Mouse (Mus musculus): ENCODE data around the gene Acvr1. TPM values are rescaled to one million over a fixed set of nuclear protein-coding genes. Genes with fewer than 3 reads are reported as not detected.

Acvr1 gene
- polyA plus RNA-seq, 1 experiment from 2014 or later = 2.9 TPM

GRCm38 (mm10) chr2:58586311-58586710 lies 19.4 kb upstream of the Acvr1 start:
- H3K27ac ChIP-seq (replicated peaks) = no peak overlapping the region
- H3K9me3 ChIP-seq (replicated peaks) = no peaks in the 10 kb centered on the region
- H3K36me3 ChIP-seq = no peaks in the 10 kb centered on the region
- peaks cover 16% of the 10 kb centered on the region for H3K4me1 ChIP-seq
- H3K27me3 ChIP-seq (ENCODE audit: low read depth, poor library complexity, severe bottlenecking) = no peaks in the 10 kb centered on the region
- H3K4me3 ChIP-seq = no peak overlapping the region
- WGBS = 84% methylated on average over 10 of the region's 10 CpGs
- no peak for DNase-seq (ENCODE audit: low spot score)

DNA sequence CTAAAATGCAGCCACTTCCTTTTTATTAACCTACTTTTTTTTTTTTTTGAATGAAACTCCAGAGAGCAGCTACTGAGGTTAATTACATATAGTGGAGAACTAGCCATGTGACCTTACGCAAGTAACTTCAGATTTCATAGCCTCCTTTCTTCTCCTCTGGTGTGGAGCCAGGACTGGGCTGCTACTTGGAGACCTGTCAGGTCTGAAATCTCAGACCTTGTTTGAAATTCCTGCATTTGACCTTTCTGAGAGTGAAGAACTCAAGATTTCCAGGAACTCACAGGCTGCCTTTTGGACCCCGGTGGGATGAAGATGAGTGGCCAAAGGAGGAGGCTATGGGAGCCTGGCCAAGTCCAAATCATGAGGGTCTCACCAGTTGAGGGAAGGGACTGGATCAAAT lies 7.2 kb upstream of the Acvr1 start:
- H3K27ac ChIP-seq (replicated peaks) = no peak overlapping the region
- no peaks in the 10 kb centered on the region for H3K36me3 ChIP-seq
- no peaks in the 10 kb centered on the region for H3K27me3 ChIP-seq (ENCODE audit: low read depth, poor library complexity, severe bottlenecking)
- H3K9me3 ChIP-seq (replicated peaks) = no peaks in the 10 kb centered on the region
- DNase-seq (ENCODE audit: low spot score) = no peak
- H3K4me1 ChIP-seq = peaks cover 1% of the 10 kb centered on the region
- 92% methylated on average over 2 of the region's 2 CpGs for WGBS
- no peak overlapping the region for H3K4me3 ChIP-seq

DNA sequence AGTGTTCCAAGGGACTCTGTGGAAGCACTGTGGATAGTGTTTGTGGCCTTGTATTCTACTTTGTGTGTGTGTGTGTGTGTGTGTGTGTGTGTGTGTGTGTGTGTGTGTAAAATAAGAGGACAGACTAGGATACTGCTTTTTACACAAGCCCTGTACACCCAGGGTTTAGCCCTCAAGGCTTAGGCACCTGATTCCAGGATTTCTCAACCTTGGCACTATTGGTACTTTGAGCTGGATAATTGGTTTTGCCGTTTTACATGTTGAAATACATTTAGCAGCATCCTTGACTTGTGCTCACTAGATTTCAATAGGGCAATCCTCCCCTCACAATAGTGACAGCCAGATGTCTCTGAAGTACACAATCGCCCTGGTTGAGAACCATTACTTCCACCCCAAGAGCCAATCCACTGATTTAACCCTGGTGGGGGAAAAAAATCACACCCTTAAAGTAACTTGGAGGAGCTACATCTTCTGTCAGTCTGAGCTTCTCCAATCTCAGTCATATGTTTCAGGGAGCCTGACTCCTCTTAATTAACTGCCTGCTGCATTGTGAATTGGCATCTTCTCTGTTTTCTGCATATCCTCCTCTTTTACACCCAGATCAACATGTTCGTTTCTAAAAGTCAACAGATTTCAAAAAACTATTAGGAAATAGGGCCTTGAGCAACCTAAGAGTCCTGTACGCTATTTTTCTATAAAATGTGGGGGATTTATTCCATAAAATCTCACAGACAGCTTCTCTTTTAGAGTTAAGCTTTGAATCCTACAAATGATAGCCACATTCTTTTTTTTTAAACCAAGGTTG lies 2.1 kb upstream of the Acvr1 start:
- H3K36me3 ChIP-seq = no peaks in the 10 kb centered on the region
- DNase-seq (ENCODE audit: low spot score) = no peak
- H3K27me3 ChIP-seq (ENCODE audit: low read depth, poor library complexity, severe bottlenecking) = no peaks in the 10 kb centered on the region
- peak overlapping the region; percentile 92 for H3K4me3 ChIP-seq
- H3K4me1 ChIP-seq = peaks cover 43% of the 10 kb centered on the region
- H3K9me3 ChIP-seq (replicated peaks) = no peaks in the 10 kb centered on the region
- H3K27ac ChIP-seq (replicated peaks) = no peak overlapping the region
- WGBS = 71% methylated on average over 4 of the region's 4 CpGs

DNA sequence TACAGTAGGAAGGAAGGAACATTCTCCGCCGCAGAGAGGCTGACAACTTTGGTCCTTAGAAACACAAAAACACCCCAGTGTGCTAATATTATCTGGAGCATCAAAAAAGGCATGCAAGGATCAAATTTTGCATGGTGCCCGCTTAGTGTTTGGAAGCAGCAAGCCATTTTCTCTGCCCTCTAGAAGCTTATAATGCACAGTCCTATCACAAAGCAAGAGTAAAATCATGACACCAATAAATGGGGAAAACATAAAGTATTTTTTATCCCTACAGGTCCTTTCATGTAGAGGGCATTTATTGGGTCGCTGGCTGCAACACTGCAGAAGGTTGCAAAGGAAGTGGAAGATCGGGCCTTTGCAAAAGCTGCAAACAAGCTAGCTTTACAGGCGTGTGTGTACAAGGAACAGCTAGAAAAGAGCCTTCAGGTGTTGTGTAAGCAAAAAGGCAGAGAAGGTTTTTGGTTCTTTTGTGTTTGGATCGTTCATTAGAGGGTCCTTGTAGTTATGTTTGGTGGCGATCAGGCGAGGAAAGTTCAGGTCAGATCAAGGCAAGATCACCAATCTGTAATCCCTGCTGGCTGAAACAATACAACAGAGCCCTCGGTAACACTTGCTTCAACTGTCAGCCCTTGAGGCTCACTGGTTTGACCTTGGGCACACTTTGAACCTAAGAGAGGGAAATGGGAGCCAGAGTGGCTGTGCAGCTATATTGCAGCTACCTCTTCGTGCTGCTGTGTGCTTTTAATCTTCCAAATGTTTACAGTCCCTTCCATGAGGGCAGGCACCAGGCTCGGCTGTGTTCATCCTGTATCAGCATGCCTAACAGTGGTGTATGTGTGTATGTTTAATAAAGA lies 1.1 kb upstream of the Acvr1 start:
- no peak for DNase-seq (ENCODE audit: low spot score)
- H3K4me3 ChIP-seq = peak overlapping the region; percentile 92
- no peaks in the 10 kb centered on the region for H3K9me3 ChIP-seq (replicated peaks)
- 8% methylated on average over 12 of the region's 12 CpGs for WGBS
- H3K27ac ChIP-seq (replicated peaks) = peak overlapping the region; percentile 97
- H3K4me1 ChIP-seq = peaks cover 49% of the 10 kb centered on the region
- no peaks in the 10 kb centered on the region for H3K36me3 ChIP-seq
- H3K27me3 ChIP-seq (ENCODE audit: low read depth, poor library complexity, severe bottlenecking) = no peaks in the 10 kb centered on the region

DNA sequence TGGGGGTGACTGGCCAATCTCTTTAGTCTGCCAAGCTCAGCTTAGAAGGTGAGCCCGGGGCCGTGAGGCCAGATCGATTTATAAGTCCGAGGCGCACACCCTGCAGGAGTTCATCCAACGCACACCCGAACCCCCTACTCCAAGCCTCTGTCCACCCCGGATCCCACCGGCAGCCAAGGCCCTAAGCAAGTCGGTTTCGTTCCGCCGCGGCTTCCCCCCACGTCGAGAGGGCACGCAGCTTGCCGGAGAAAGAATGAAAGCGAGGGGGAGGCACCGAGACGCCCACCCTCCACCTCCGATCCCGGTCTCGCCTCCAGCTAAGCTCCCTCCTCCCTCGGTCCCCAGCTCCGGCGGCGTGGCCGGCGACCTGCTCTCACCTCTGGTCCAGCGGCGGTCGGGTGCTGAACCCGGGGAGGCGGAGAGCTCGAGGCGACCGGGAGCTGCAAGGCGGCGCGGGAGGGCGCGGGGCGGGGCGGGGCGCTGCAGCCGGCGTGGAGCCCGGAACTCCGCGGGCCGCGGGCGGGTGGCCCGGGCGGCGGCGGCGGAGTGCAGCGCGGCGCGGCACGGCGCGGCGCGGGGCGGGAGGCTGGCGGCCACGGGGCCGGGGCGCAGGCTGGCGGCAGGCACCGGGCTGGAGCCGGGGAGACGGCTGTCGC lies 419 bp downstream of the Acvr1 start:
- peaks cover 63% of the 10 kb centered on the region for H3K4me1 ChIP-seq

GRCm38 (mm10) chr2:58566049-58566409 lies 928 bp downstream of the Acvr1 start:
- peak overlapping the region; percentile 92 for H3K4me3 ChIP-seq
- no peaks in the 10 kb centered on the region for H3K27me3 ChIP-seq (ENCODE audit: low read depth, poor library complexity, severe bottlenecking)
- H3K4me1 ChIP-seq = peaks cover 63% of the 10 kb centered on the region
- H3K9me3 ChIP-seq (replicated peaks) = no peaks in the 10 kb centered on the region
- WGBS = 4% methylated on average over 6 of the region's 6 CpGs
- peak overlapping the region; percentile 97 for H3K27ac ChIP-seq (replicated peaks)
- no peaks in the 10 kb centered on the region for H3K36me3 ChIP-seq
- DNase-seq (ENCODE audit: low spot score) = peak; percentile 31

More for the DNA sequence above, 419 bp downstream of the Acvr1 start:
- WGBS = 4% methylated on average over 77 of the region's 78 CpGs
- no peaks in the 10 kb centered on the region for H3K27me3 ChIP-seq (ENCODE audit: low read depth, poor library complexity, severe bottlenecking)
- peak overlapping the region; percentile 92 for H3K4me3 ChIP-seq
- peak overlapping the region; percentile 97 for H3K27ac ChIP-seq (replicated peaks)
- peak; percentile 71 for DNase-seq (ENCODE audit: low spot score)
- no peaks in the 10 kb centered on the region for H3K36me3 ChIP-seq
- no peaks in the 10 kb centered on the region for H3K9me3 ChIP-seq (replicated peaks)

DNA sequence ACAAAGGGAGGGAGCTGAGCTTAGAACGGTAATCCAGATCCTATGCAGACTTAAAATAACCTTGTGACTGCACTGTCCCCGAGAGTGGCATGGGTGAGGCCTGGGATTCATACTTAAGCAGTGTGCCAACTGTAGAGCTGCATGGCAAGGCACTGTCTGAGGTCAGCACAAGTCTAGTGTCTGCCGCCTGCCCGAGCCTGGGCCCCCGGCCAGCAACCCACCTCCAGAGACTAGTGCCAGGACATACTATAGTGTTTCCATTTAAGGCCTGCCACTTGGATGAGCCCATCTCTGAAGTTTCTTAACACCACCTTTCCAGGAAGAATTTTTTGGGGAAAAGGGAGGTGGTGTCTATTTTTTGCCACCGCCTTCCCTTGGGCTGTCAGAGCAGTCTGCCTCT lies 1.7 kb downstream of the Acvr1 start:
- Histone ChIP-seq H3K27me3 (ENCODE audit: low read depth, poor library complexity, severe bottlenecking) (no peaks in the 10 kb centered on the region), H3K36me3 (no peaks in the 10 kb centered on the region), H3K4me3 (peak overlapping the region; percentile 92), H3K4me1 (peaks cover 63% of the 10 kb centered on the region), H3K9me3 (replicated peaks) (no peaks in the 10 kb centered on the region), H3K27ac (replicated peaks) (no peak overlapping the region)
- WGBS = 71% methylated on average over 6 of the region's 6 CpGs
- DNase-seq (ENCODE audit: low spot score) = no peak

DNA sequence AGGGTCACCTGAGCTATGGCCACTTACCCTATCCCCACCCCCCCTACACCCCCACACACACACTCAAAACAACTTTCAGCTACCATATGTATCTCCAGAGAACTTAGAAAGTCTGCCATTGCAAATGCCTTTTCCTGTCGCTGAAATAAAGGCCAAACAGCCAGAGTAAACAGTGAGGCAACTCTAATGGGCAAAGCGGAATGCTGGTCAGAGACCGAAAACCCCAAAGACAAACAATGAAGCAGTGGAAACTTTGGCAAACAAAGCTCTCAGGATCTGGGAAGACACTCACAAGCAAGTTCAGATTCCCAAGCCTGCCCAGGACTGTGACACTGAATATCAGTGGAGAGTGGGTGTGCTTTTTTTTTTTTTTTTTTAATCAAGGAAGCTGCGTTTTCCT lies 4.8 kb downstream of the Acvr1 start:
- Histone ChIP-seq H3K9me3 (replicated peaks) (no peaks in the 10 kb centered on the region), H3K27ac (replicated peaks) (0 out of 2 replicates have a peak overlapping the region, but pooled peaks have one; percentile 9), H3K4me3 (no peak overlapping the region), H3K4me1 (peaks cover 43% of the 10 kb centered on the region), H3K36me3 (no peaks in the 10 kb centered on the region), H3K27me3 (ENCODE audit: low read depth, poor library complexity, severe bottlenecking) (no peaks in the 10 kb centered on the region)
- 70% methylated on average over 4 of the region's 4 CpGs for WGBS
- DNase-seq (ENCODE audit: low spot score) = no peak

DNA sequence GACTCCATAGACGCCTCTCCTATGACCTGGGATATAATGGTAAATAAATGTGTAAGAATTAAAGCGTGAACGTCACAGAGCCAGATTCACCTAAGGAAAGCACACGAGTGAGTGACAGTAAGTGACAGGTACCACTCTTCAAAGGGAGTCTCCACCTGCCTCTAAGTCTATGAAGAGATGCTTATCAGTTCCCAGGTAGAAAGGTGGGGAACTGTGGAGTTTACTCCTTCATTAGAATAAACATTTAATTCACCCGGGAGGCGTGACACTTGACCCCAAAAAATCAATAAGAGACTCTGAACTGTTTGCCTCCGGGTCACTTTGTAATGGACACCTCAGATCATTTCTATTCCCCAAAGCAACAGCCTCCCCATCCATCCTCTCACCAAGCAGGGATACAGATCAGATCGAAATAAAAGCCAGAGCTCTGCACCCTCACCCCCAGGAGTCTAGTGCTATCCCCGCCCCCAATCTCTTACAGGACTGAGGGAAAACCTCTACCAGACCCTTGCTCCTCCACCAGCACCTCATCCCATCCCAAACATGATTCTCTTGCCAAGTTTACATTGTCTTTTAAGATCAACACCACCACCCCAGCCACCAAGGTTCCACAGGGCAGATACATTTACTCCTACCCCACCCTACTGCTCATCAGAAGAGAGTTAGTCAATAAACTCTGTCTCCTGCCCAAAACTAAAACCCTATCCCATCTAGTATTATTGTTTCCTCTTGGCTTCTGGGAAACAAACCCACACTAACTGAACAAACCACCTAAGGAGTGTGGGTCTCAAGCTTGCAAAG lies 9.7 kb downstream of the Acvr1 start:
- H3K4me1 ChIP-seq = peaks cover 32% of the 10 kb centered on the region
- 82% methylated on average over 9 of the region's 9 CpGs for WGBS
- no peaks in the 10 kb centered on the region for H3K36me3 ChIP-seq
- no peaks in the 10 kb centered on the region for H3K9me3 ChIP-seq (replicated peaks)
- H3K4me3 ChIP-seq = no peak overlapping the region
- no peak overlapping the region for H3K27ac ChIP-seq (replicated peaks)
- DNase-seq (ENCODE audit: low spot score) = no peak
- H3K27me3 ChIP-seq (ENCODE audit: low read depth, poor library complexity, severe bottlenecking) = no peaks in the 10 kb centered on the region

GRCm38 (mm10) chr2:58552296-58552695 lies 14.7 kb downstream of the Acvr1 start:
- peaks cover 54% of the 10 kb centered on the region for H3K4me1 ChIP-seq
- peak overlapping the region; percentile 42; the same call in 1 of the 2 replicates for H3K27ac ChIP-seq (replicated peaks)
- no peaks in the 10 kb centered on the region for H3K9me3 ChIP-seq (replicated peaks)
- H3K36me3 ChIP-seq = no peaks in the 10 kb centered on the region
- no peak for DNase-seq (ENCODE audit: low spot score)
- no peaks in the 10 kb centered on the region for H3K27me3 ChIP-seq (ENCODE audit: low read depth, poor library complexity, severe bottlenecking)
- WGBS = 31% methylated on average over 3 of the region's 3 CpGs
- H3K4me3 ChIP-seq = no peak overlapping the region

- H3K4me3 ChIP-seq = no peak overlapping the region
- DNase-seq (ENCODE audit: low spot score) = no peak
- no peaks in the 10 kb centered on the region for H3K27me3 ChIP-seq (ENCODE audit: low read depth, poor library complexity, severe bottlenecking)
- H3K36me3 ChIP-seq = no peaks in the 10 kb centered on the region
- 14% methylated on average over 6 of the region's 6 CpGs for WGBS
- no peaks in the 10 kb centered on the region for H3K9me3 ChIP-seq (replicated peaks)
- peak overlapping the region; percentile 42; the same call in 1 of the 2 replicates for H3K27ac ChIP-seq (replicated peaks)
- H3K4me1 ChIP-seq = peaks cover 54% of the 10 kb centered on the region
Observed at GRCm38 (mm10) chr2:58551866-58552265, 15.1 kb downstream of the Acvr1 start.

GRCm38 (mm10) chr2:58550488-58550887 lies 16.5 kb downstream of the Acvr1 start:
- Histone ChIP-seq H3K4me1 (peaks cover 54% of the 10 kb centered on the region), H3K36me3 (no peaks in the 10 kb centered on the region), H3K27me3 (ENCODE audit: low read depth, poor library complexity, severe bottlenecking) (no peaks in the 10 kb centered on the region), H3K9me3 (replicated peaks) (no peaks in the 10 kb centered on the region), H3K4me3 (no peak overlapping the region), H3K27ac (replicated peaks) (no peak overlapping the region)
- DNase-seq (ENCODE audit: low spot score) = no peak
- WGBS = 66% methylated on average over 9 of the region's 9 CpGs
